ENCODE assay signal across 22 mouse cellular contexts in the genomic region with DNA sequence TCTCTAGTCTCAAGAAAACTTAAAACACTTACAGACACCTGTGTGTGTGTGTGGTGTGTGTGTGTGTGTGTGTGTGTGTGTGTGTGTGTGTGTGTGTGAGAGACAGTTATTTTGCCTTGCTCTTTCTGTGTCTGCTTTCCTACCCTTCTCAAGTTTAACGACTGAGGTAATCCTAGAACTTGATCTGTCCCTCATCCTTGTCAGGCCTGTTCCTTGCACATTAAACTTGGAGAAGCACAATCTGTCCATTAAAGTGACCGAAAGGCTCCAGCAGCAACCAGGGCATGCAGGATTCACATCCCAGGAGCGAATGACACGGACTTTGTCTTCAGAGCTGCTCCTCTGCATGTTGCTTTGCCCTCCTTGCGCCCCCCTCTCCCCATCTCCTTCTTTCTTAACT. TPM values are rescaled to one million over a fixed set of nuclear protein-coding genes. Genes with fewer than 3 reads are reported as not detected.
DNase-seq lines count a peak whose midpoint lies in the region; ATAC-seq and TF ChIP-seq lines count a peak whose summit lies in the region.
"Had no signal": no experiment of that assay in that cellular context is flagged by ENCODE, and none has a peak within 500 bp of the region (broad histone marks: within the 10 kb centered on the region; RNA-seq: fewer than 3 reads in every experiment).

No protein-coding gene starts in this region.

- no peak for ATAC-seq in midbrain, embryonic 11.5 days (ENCODE audit: low FRiP score)
- no peak for ATAC-seq in midbrain, embryonic 16.5 days
- no peak for ATAC-seq in liver, postnatal 0 days
- no peak for ATAC-seq in forebrain, postnatal 0 days
- ATAC-seq: CD4-positive, CD25-positive, alpha-beta regulatory T cell, adult 4 months; forebrain, embryonic 15.5 days had no signal

- H3K4me3 ChIP-seq in midbrain, embryonic 11.5 days (ENCODE audit: low read depth, low read length): no peak overlapping the region
- H3K4me3 ChIP-seq in midbrain, embryonic 16.5 days (ENCODE audit: low read depth, low read length): no peak overlapping the region
- H3K4me3 ChIP-seq in liver, postnatal 0 days (ENCODE audit: low read depth, low read length): no peak overlapping the region
- no peak overlapping the region for H3K4me3 ChIP-seq in forebrain, postnatal 0 days (ENCODE audit: low read depth, low read length)
- H3K4me3 ChIP-seq: embryonic facial prominence, embryonic 10.5 days; embryonic facial prominence, embryonic 13.5 days; forebrain, embryonic 12.5 days; forebrain, embryonic 15.5 days; hindbrain, embryonic 12.5 days; hindbrain, embryonic 15.5 days had no signal

- peak; percentile 50 for DNase-seq in gastrocnemius, postnatal 25 days
- DNase-seq in gastrocnemius, postnatal 10 days: no peak
- peak; percentile 75 for DNase-seq in midbrain, embryonic 11.5 days (ENCODE audit: low spot score, missing footprints)
- no peak for DNase-seq in liver, postnatal 0 days
- no peak for DNase-seq in forebrain, postnatal 0 days
- no peak for DNase-seq in embryo, embryonic 10 days (ENCODE audit: low spot score)
- DNase-seq: adrenal gland, adult 2 months; adrenal gland, postnatal 14 days; cerebellum, adult 11 months; cerebellum, adult 2 months; cerebellum, adult 9-11 months; cerebellum, postnatal 25 days; embryo, embryonic 11 days; gastrocnemius, postnatal 36 days had no signal

- TF ChIP-seq EP300 in liver, postnatal 0 days (IDR thresholded peaks at IDR 0.05; ENCODE audit: low read depth): no peak

- no peak overlapping the region for H3K9ac ChIP-seq in midbrain, embryonic 11.5 days (ENCODE audit: low read length)
- H3K9ac ChIP-seq in midbrain, embryonic 16.5 days (ENCODE audit: low read depth, low read length): no peak overlapping the region
- no peak overlapping the region for H3K9ac ChIP-seq in liver, postnatal 0 days (replicated peaks)
- no peak overlapping the region for H3K9ac ChIP-seq in forebrain, postnatal 0 days
- H3K9ac ChIP-seq: embryonic facial prominence, embryonic 13.5 days; forebrain, embryonic 12.5 days; forebrain, embryonic 15.5 days; hindbrain, embryonic 12.5 days; hindbrain, embryonic 15.5 days had no signal

- no peak overlapping the region for H3K27ac ChIP-seq in midbrain, embryonic 11.5 days (ENCODE audit: low read depth, low read length)
- H3K27ac ChIP-seq in midbrain, embryonic 16.5 days (ENCODE audit: low read length): no peak overlapping the region
- no peak overlapping the region for H3K27ac ChIP-seq in liver, postnatal 0 days (ENCODE audit: low read depth)
- no peak overlapping the region for H3K27ac ChIP-seq in forebrain, postnatal 0 days (ENCODE audit: low read depth, low read length)
- H3K27ac ChIP-seq: embryonic facial prominence, embryonic 10.5 days; embryonic facial prominence, embryonic 13.5 days; forebrain, embryonic 12.5 days; forebrain, embryonic 15.5 days; hindbrain, embryonic 12.5 days; hindbrain, embryonic 15.5 days had no signal

- H3K4me1 ChIP-seq in midbrain, embryonic 11.5 days (ENCODE audit: control insufficient read depth, insufficient read depth, low read length): no peaks in the 10 kb centered on the region; the same call in 1 of the 2 replicates
- H3K4me1 ChIP-seq in midbrain, embryonic 16.5 days (ENCODE audit: control insufficient read depth, insufficient read depth, low read length): peaks cover 11% of the 10 kb centered on the region; the same call in 1 of the 2 replicates
- H3K4me1 ChIP-seq in liver, postnatal 0 days (ENCODE audit: insufficient read depth): peaks cover 30% of the 10 kb centered on the region
- no peaks in the 10 kb centered on the region for H3K4me1 ChIP-seq in forebrain, postnatal 0 days (ENCODE audit: insufficient read depth)

- TF ChIP-seq CTCF in liver, postnatal 0 days (IDR thresholded peaks at IDR 0.05; ENCODE audit: low read depth): no peak
- no peak for TF ChIP-seq CTCF in forebrain, postnatal 0 days (IDR thresholded peaks at IDR 0.05; ENCODE audit: low read depth)

- WGBS in midbrain, embryonic 11.5 days: 89% methylated on average over 5 of the region's 5 CpGs
- 93% methylated on average over 5 of the region's 5 CpGs for WGBS in midbrain, embryonic 16.5 days
- WGBS in liver, postnatal 0 days (ENCODE audit: insufficient replicate concordance): 81% methylated on average over 5 of the region's 5 CpGs
- 86% methylated on average over 5 of the region's 5 CpGs for WGBS in forebrain, postnatal 0 days

- no peaks in the 10 kb centered on the region for H3K36me3 ChIP-seq in midbrain, embryonic 11.5 days (ENCODE audit: control insufficient read depth, insufficient read depth, low read length)
- H3K36me3 ChIP-seq in midbrain, embryonic 16.5 days (ENCODE audit: control insufficient read depth, insufficient read depth, low read length): no peaks in the 10 kb centered on the region
- H3K36me3 ChIP-seq in liver, postnatal 0 days (replicated peaks; ENCODE audit: insufficient read depth, low read length): no peaks in the 10 kb centered on the region
- H3K36me3 ChIP-seq in forebrain, postnatal 0 days (ENCODE audit: insufficient read depth): no peaks in the 10 kb centered on the region
- H3K36me3 ChIP-seq: embryonic facial prominence, embryonic 10.5 days; embryonic facial prominence, embryonic 13.5 days; forebrain, embryonic 12.5 days; forebrain, embryonic 15.5 days; hindbrain, embryonic 12.5 days; hindbrain, embryonic 15.5 days had no signal

- peaks cover 27% of the 10 kb centered on the region for H3K27me3 ChIP-seq in midbrain, embryonic 11.5 days (ENCODE audit: control insufficient read depth, insufficient read depth, low read length)
- peaks cover 15% of the 10 kb centered on the region for H3K27me3 ChIP-seq in midbrain, embryonic 16.5 days (ENCODE audit: control insufficient read depth, insufficient read depth, low read depth, low read length)
- H3K27me3 ChIP-seq in liver, postnatal 0 days (ENCODE audit: insufficient read depth, low read length): peaks cover 14% of the 10 kb centered on the region; the same call in 1 of the 2 replicates
- H3K27me3 ChIP-seq in forebrain, postnatal 0 days (ENCODE audit: insufficient read depth, low read length): 0 out of 2 replicates have a peak, but pooled peaks cover 7% of the 10 kb centered on the region

- H3K9me3 ChIP-seq in midbrain, embryonic 11.5 days (ENCODE audit: control insufficient read depth, low read length): no peaks in the 10 kb centered on the region
- H3K9me3 ChIP-seq in midbrain, embryonic 16.5 days (replicated peaks; ENCODE audit: control insufficient read depth, low read length, poor library complexity, severe bottlenecking): no peaks in the 10 kb centered on the region
- no peaks in the 10 kb centered on the region for H3K9me3 ChIP-seq in liver, postnatal 0 days (ENCODE audit: low read length)
- no peaks in the 10 kb centered on the region for H3K9me3 ChIP-seq in forebrain, postnatal 0 days (ENCODE audit: low read length)
- H3K9me3 ChIP-seq: embryonic facial prominence, embryonic 10.5 days; embryonic facial prominence, embryonic 13.5 days; forebrain, embryonic 12.5 days; forebrain, embryonic 15.5 days; hindbrain, embryonic 12.5 days; hindbrain, embryonic 15.5 days had no signal

- H3K4me2 ChIP-seq in midbrain, embryonic 11.5 days: no peak overlapping the region
- no peak overlapping the region for H3K4me2 ChIP-seq in midbrain, embryonic 16.5 days (ENCODE audit: low read length)
- peak overlapping the region; percentile 98; the same call in 1 of the 2 replicates for H3K4me2 ChIP-seq in liver, postnatal 0 days (ENCODE audit: low read depth, low read length)
- no peak overlapping the region for H3K4me2 ChIP-seq in forebrain, postnatal 0 days (ENCODE audit: low read depth)
- H3K4me2 ChIP-seq: embryonic facial prominence, embryonic 13.5 days; forebrain, embryonic 12.5 days; forebrain, embryonic 15.5 days; hindbrain, embryonic 12.5 days; hindbrain, embryonic 15.5 days had no signal

RNA-seq across cellular contexts. Expression of gene Tbc1d1, which starts 6.5 kb away (rescaled TPM):
- total RNA-seq in gastrocnemius, postnatal 25 days (2021): 10 to 100 TPM; 39.3 to 77.3 TPM
- total RNA-seq in gastrocnemius, postnatal 10 days (2021): 10 to 100 TPM; 35.5 to 36.8 TPM
- polyA plus RNA-seq in midbrain, embryonic 11.5 days (2014; fragmentation: Nextera tagmentation; extraction: Ambion mirVana): 18.6 and 21.0 TPM in 2 replicates
- 8.5 and 8.8 TPM in 2 replicates for polyA plus RNA-seq in midbrain, embryonic 16.5 days (2015; fragmentation: Nextera tagmentation; extraction: Ambion mirVana)
- 3.6 and 5.0 TPM in 2 replicates for polyA plus RNA-seq in liver, postnatal 0 days (2015; fragmentation: Nextera tagmentation; extraction: Ambion mirVana)
- 20.5 and 22.2 TPM in 2 replicates for total RNA-seq in forebrain, postnatal 0 days (2014; rRNA removed)
- 5.7 and 5.9 TPM in 2 replicates for polyA plus RNA-seq in forebrain, postnatal 0 days (2015; fragmentation: Nextera tagmentation; extraction: Ambion mirVana)

Comparison
In these comparisons a context has a peak if more than half of its experiments do, and no peak if none do; other contexts are left out.
1. DNase-seq: peak in gastrocnemius, postnatal 25 days (single experiment) and midbrain, embryonic 11.5 days (single experiment); none in gastrocnemius, postnatal 10 days (single experiment), liver, postnatal 0 days (single experiment), forebrain, postnatal 0 days (single experiment) and embryo, embryonic 10 days (single experiment).